Mouse (Mus musculus): ENCODE results near the gene Gse1.
A peak's percentile ranks its signal among the peaks of the same experiment; 100 is the strongest.

Gene Gse1

DNA sequence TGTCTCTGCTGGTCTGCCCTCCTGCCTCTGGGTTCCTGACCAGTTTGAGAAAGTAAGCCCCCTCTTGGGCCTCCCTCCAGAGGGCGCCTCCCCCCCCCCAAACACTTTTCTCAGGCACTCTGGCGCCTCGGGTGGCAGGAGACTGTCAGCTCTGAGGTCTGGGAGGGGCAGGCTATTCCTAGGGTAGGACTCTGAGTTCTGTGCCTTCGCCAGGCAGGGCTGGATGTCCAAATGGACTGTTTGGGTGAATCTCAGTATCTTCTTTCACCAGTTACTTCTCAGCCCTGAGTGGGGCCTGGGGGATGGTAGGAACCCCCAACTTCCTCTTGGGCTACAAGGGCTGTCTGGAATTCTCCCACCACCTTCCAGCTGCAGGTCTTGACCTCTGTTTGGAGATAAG lies 16.9 kb upstream of the Gse1 start:
- DNase-seq (ENCODE audit: extremely low read depth, insufficient read length, low spot score), result no peak

DNA sequence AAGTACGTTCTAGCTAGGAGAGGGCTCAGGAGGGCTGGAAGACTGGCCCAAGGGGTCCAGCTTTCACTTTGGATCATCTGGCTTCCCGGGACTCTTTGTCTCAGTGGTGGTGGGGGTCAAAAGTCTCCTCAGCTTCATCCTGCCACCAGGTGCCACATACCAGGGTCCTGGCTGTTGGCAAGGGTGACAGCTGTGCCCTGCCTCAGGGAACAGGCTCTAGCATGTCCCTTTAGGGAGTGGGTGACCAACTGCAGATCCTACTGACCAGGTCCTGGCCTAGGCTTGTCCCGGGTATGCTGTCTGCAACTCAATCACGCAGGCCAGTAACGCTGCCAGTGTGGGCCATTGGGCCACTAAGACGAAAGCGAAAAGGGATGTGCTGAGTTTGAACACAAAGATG lies 15.7 kb upstream of the Gse1 start:
- DNase-seq (ENCODE audit: extremely low read depth, insufficient read length, low spot score), result no peak

DNA sequence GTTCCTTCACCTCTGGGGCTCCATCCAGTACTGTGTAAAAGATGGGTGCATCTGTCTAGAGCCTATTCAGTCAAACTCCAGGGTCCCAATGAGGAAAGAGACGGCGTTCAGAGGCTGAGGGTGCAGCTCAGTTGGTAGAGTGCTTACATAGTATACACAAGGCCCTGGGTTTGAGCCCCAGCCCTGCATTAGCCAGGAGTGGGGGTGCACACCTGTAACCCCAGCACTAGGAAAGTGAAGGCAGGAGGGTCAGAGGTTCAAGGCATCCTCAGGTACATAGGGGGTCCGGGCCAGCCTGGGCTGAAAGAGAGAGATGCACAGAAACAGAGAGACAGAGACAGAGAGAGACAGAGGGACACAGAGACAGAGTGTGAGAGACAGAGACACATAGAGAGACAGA lies 15.0 kb upstream of the Gse1 start:
- no peak for DNase-seq (ENCODE audit: extremely low read depth, insufficient read length, low spot score)

DNA sequence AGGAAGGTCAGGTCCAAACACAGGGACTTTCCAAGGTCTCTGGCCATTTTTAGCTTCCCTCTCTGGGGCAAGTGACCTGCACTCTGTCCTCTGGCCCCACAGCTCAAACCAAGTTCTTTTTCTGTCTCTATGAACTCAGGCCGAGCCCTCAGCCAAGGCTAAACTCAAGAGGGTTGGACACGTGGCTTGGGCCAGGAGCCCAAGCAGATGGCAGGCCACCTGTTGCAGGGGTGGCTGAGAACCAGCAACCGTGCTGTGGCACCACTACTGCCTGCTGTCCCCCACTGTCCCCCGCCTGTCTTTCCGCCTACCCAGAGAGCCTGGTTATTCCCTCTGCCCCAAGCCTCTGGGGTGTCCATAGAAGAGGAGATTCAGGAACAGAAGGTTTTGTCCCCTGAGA lies 14.3 kb upstream of the Gse1 start:
- no peak for DNase-seq (ENCODE audit: extremely low read depth, insufficient read length, low spot score)

DNA sequence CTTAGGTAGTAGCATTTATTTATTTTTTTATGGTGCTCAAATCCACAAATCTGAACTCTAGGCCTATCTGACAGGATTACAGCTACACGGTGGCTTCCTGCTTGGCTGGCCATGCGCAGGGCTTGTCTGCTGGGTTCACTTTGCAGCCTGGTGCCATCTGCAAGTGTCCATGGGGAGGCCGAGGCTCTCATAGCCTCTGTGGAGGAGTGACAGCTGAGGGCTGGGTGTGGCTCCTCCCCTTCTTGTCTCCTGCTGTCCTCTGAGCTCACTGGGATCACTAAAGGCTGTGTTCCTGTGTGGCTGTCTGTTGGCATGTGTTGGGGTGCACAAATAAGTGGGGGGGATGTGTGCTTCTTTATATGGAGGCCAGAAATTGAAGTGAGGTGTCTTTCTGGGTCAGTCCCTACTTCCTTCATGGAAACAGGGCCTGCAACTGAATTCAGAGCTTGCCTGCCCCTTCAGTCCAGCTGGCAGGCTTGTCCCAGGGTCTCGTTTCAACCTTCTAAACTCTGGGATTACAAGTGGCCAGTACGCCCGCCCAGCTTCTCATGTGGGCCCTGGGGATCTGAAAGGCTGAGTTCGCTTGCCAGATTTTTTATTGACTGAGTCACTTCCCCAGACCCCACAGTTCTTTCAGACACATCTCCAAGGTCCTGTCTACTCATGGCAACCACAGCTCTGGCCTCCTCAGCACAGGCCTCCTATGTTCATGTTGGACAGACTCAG lies 12.7 kb upstream of the Gse1 start:
- DNase-seq (ENCODE audit: extremely low read depth, insufficient read length, low spot score), result peak; percentile 67

DNA sequence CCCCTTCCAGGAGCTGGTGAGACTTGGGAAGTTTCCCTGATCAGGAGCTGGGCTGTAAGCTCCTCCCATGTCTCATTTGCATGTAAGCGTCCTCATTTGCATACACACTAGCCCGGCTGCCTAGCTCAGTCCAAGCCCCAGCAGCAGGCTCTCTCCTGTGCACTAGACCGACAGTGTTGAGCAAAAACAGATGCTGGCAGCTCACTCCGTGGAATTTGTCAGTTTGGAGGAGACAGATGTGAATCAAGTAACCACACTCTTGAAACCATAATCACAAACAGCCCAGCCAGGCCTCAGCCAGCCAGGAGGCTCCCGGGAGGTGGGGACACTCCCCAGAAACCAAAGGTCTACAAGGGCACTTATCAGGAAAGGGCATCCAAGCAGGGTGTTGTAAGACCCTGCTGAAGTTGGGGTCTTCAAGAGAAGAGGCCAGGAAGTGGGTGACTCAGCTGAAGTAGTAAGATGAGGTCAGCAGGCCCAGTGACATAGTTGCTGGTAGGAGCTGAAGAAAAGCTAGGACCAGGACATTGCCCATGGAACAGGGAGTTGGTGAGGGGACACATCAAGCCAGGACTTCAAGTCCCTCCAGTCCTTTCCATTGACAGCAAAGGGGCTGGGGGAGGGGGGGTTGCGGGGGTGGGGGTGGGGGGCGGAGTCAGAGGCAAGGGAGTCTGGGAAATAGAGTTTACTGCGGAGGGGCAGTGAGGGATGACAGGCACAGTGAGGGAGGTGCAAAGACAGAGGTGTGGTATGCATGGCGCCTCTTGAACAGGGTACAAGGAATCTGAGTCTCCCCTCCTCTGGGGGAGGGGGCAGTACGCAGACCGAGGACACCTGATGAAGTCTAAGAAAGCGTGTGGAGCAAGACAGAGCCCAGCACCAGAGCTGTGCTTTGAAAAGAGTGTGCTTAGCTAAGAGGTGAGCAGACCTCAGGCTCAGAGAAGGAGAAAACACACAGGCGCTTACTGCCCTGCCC lies 11.1 kb upstream of the Gse1 start:
- DNase-seq (ENCODE audit: extremely low read depth, insufficient read length, low spot score), result peak; percentile 75

DNA sequence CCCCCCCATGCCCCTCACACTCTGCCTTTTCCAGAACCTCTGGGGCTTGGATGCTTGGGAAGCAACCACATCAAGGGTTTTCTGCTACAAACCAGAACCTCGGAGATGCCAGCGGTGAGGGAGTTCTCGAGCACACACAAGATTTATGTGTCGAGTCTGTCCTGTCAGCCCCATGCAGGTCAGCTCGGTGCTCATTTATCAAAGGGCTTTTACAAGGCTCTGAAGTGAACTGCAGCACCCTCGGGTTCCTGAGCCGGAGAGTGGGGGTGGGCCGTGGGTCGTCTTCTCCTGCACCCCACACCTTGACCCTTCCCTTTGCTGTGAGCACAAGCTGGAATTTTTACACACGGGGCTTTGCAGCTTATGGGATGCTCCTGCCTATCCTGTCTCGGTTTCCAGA lies 5.7 kb upstream of the Gse1 start:
- DNase-seq (ENCODE audit: extremely low read depth, insufficient read length, low spot score), result no peak

DNA sequence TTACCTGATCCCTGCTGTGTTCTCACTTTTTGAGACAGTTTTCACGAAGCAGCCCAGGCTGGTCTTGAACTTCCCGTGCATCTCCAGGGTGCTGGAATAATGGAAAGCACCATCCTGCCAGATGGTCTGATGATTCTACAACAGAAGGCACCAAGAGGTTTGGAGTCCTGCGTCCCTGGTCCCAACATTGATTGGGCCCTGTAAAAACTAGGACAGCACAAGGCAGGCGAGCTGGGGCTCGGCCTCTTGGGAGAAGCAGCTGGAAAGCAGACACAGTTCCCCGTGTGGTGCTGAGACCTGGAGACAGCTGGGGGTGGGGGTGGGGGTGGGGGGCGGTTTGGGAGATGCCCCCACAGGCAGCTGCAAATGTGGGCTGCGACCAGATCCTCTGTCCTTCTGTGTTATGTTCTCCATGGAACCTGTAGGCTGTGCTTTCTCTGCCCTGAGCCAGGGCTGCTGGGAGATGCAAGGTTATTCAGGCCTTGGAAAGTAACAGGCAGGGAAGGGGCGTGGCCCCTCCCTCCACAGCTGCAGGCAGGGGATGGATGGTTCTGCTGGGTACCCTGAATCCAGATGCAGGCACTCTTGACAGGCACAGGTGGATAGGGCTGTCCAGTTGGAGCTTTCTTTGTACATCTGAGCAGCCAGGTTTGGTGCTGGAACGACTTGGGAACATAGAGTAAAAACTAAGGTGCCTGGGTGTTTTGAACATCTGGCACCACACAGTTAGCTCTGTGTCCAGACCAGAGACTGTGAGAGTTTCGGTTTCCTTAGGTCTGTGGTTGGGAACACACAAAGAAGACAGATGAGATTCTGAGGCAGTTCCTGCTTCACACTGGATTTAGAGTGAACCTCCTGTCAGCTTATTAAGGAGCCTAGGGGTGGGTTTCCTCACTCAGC lies 3.5 kb upstream of the Gse1 start:
- peak; percentile 41 for DNase-seq (ENCODE audit: extremely low read depth, insufficient read length, low spot score)

DNA sequence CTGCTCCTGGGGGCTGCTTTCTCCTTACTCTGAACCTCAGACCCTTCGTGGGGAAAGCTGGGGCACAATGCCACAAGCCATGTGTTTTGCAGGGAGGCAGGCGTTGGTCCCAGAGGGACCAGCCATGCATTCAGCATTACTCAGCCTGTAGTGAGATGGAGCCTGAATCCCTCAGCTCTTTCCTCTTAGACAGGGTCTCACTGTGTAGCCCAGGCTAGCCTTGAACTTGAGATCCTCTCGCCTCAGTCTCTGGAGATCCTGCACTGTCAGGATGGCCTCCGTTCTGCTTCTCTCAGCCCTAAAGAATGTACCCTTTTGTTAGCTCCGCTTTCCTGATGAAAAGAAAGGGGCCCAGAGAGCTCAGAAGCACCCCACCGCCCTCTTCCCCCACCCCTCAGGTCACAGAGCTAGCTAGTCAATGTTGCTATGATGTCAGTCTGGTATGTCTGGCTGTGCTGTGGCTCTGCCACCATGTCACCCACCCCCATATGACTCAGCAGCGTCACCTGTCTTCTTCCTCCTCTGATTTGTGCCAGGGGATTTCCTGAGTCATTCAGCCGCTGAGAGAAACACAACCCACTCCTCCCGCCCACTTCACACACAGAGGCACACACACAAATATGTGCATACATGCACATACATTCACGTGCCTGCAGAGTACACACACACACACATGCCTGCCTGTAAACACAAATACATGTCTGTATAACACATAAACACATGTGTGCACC lies 2.7 kb upstream of the Gse1 start:
- peak; percentile 55 for DNase-seq (ENCODE audit: extremely low read depth, insufficient read length, low spot score)

DNA sequence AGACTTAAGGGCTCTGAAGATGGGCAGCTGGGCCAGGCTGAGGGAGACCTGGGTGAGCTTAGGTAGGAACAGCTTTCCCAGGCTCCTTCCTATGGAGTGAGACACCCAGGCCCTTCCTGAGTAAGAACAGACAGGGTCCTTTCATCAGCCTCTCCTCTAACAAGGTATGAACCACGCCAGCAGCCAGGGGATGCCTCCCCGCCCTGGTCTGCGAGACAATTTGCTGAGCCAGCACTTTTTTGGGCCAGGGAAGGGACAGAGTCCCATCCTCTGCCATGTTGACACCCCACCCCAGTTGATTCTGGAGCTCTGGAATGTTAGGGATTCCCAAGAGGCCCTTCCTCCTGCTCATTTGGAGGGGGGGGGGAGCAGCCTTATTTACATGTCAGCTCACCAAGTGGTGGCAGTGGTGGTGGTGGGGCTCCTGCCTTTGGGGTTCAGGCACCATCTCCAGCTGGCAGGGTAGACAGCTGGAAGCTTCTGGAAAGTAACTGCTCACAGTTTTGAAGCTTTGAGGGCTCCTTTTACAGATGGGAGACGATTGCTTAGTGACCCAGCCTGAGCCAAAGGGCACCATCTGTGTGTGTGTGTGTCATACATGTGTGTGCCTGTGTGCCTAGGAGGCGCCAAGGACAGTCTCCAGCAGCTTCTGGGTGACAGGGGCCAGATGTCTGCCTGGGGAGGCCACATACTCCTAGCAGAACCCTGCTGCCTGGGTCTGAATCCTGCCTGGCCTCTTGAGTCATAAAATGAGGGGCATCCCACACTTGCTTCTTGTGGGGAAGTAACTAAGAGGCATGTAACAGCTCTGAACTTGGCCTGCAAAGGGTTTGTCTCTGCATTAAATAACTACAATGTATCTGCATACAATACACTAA lies 1.3 kb upstream of the Gse1 start:
- DNase-seq (ENCODE audit: extremely low read depth, insufficient read length, low spot score), result no peak

DNA sequence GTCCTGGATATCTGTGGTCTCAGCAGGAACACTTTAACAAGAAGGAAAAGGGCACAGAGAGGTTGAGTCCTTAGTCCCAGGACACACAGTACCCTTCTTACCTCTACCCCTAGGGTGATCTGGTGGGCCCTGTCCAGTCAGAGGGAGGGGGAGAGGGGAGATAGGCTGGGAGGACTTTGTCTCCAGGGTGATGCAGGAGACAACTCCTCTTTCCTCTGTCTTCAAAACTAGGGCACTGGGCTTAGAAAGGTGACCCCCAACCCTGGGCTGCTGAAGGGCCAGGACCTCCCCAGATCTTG lies 729 bp upstream of the Gse1 start:
- DNase-seq (ENCODE audit: extremely low read depth, insufficient read length, low spot score), result no peak

DNA sequence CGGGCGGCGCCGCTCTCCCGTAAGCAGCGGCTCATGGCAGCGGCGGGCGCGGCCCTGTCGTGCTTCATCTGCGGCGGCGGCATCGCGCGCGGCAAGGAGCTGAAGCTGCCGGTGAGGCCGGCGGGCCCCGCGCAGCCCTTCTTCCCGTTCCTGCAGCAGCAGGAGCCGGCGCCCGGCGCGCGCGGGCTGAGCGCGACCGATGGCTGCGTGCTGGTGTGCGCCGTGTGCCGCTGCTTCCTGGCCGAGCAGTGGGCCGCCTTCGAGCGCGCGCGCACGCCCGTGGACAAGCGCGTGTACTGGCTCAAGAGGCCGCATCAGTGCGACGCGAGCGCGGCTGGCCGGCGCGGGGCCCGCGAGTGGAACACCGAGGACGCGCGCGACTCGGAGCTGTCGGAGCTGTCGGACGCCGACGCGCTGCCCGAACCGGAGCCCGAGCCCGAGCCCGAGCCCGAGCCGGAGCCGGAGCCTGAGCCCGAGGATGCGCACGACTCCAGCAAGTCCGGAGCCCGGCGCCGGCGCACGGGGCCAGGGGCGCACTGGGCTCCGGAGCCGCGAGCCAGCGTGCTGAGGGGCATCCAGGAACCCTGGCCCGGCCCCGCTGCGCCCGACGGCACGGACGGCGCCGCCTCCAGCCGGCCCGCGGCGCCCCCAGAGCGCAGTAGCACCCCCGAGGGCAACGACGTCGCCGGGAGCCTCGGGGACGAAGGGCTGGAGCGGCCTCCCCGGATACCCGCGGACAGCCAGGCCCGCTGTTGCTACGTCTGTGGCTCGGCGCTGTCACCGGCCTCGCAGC lies 721 bp downstream of the Gse1 start:
- no peak for DNase-seq (ENCODE audit: extremely low read depth, insufficient read length, low spot score)

DNA sequence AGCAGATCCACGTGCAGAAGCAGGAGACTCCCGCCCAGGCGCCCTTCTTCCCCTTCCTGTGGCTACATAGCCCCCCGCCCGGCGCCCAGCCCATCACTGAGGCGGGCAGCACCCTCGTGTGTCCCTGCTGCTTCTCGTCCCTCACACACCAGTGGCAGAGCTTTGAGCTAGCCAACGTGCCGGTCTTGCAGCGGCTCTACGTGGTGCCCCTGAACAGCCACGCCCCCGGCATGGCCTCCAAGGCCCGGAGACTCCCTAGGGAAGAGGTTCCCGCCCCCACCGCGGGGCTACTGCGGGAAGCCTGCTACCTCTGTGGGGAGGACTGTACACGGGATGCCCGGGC lies 1.3 kb downstream of the Gse1 start:
- DNase-seq (ENCODE audit: extremely low read depth, insufficient read length, low spot score), result no peak

DNA sequence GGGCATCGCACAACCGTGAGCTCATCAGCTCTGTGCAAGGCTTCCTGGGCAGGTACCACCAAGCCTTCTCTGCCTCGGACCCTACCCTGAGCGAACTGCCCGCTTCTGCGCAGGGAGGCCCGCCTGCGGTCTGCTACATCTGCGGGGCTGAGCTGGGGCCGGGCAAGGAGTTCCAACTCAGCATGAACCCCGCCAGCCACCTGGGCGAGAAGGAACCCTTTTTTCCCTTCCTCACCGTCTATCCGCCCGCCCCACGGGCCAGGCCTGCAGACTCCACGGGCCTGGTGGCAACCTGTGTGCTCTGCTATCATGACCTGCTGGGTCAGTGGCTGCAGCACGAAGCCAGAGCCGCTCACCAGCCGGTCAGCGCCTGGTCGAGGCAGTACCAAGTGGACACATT lies 1.8 kb downstream of the Gse1 start:
- no peak for DNase-seq (ENCODE audit: extremely low read depth, insufficient read length, low spot score)

DNA sequence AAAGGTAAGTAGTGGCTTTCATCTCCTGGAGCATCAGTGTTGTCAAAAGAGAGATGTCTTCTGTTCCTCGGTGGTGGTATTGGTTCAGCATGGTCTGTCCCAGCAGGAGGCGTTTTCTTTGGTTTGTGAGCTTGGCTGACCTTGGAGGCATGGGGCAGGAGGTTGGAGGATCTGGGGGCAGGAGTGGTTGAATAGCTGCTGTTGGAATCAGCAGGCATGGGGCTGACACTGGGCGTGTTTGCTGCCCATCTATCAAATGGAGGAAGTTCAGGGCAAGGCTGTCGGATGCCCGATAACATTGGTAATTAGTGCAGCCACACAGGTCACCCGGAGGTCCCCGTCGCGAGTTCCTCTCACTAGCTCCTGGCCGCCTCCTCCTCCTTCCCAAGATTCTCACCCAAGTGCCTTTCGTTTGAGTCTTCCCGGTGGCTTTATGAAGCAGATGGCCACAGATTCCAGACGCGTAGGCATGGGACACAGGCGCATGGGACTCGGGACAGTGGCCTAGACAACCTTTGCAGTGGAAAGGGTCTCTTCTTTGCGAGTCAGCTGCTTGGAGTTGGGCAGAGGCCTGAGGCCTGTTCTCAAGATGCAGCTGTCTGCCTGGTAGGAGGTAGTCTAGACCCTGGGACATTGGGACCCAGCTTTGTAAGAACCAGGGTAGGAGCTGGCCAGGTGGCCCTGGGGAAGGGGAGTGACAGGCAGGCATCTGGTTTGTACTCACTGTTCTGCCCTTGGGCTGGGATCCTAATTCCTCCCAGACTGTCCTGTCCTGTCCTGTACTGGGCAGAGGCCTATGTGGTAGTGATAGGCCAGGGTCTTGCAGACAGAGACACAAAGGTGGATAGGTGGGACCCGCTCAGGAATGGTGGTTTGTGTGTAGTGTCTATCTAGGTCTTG lies 2.7 kb downstream of the Gse1 start:
- no peak for DNase-seq (ENCODE audit: extremely low read depth, insufficient read length, low spot score)

DNA sequence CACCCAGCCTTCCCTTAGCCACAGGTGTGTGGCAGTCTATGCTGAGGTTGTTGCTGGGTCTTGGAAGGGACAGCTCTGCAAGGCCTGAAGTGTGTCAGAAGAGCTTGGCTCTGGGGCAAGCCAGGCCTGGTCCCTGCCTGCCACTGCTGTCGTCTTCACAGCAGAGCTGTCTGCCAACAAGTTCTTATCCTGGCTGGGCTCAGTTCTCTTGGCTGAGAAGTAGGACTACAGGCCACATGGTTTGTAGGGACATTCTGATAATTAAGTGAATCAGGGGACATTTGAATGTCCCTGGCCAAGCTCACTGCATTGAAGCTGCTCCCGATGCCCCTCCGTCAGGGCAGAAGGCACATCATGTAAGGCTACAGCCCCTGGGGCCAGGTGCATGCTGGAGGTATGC lies 3.6 kb downstream of the Gse1 start:
- no peak for DNase-seq (ENCODE audit: extremely low read depth, insufficient read length, low spot score)

DNA sequence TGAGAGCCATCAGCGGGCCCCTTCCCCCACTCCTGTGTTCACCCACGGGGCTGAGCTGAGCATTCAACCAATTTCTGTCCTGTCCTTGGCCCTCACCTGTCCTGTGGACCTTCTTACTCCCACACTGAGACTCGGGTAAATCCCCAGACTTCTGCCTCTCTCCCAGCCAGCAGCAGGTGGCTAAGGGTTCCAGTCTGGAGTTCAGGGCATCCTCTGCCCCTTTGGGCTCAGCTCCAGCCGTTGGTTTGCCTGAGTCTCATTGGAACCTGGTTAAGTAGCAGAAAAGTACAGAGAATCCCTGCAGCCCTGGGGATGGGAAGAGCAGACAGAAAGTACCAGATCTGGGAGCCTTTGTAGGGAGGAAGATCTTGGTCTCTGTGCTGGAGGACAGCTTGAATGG lies 4.1 kb downstream of the Gse1 start:
- no peak for DNase-seq (ENCODE audit: extremely low read depth, insufficient read length, low spot score)

DNA sequence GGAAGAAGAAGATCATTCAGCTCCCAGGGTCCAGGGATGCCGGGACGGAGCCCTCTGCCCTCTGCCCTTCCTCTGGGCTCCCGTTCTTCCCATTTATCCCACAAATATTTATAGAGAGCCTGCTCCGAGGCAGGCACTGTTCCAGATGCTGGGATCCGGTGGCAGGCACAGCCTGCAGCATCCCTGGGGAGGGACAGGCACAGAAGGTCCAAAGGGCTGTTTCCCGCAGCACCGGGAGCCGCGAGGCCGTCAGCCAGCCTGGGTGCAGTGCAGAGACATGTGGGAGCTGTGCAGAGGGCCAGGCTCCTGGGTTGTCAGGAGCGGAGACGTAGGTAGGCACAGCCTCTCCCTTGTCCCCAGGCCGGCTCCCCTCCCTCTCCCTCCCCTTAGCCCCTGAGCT lies 4.7 kb downstream of the Gse1 start:
- DNase-seq (ENCODE audit: extremely low read depth, insufficient read length, low spot score), result no peak

Measured in 3134 (cell line).